Mouse (Mus musculus) induced T-regulatory cell, adult 2 months (primary cell): ENCODE data around the gene D430041D05Rik.
"Not testable (repeated sequence)": the region's sequence is repeated elsewhere in the genome, so short reads cannot be mapped to it uniquely, and the experiment has no call there.

Experiments used
- DNase-seq: peaks from one replicate; pipeline ENCODE4 v3.0.0-alpha.2; 2012; ENCODE audit warnings: low read depth

Gene D430041D05Rik

DNA sequence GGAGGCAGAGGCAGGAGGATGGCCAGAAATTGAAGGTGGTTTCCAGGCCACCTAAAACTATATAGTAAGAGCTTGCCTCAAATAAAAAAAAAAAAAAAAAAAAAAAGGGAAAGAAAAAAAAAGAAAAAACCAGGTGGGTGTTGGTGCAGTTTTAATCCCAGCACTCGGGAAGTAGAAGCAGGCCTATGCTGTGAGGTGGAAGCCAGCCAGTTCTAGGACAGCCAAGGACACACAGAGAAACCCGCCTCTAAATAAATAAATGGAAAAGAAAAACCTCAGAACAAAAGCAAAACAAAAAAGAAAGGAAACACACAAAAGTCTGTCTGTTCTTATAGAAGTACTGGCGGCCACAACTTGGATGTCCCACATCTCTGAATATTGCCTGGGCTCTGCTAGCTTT is 295.9 kb downstream of the D430041D05Rik start:
- no peak for DNase-seq

DNA sequence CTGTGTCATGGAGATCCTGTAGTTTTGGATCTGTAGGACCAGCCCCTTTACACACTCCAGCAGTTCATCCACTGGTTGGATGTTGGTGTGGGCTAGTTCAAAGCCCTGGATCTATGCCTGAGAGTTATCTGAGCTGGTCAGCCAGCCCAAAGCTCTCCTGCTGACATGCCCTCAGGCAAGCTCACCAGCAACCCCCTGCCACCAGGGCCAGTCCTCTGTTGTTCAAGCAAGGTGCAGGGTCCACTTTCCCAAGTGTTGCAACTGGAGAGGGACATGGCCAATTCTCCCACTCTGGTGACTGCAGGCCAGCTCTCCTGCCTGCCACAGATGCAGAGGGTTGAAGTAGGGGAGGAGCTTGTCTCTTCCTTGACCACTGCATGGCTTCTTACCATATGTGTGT is 297.2 kb downstream of the D430041D05Rik start:
- DNase-seq: not testable (repeated sequence)

DNA sequence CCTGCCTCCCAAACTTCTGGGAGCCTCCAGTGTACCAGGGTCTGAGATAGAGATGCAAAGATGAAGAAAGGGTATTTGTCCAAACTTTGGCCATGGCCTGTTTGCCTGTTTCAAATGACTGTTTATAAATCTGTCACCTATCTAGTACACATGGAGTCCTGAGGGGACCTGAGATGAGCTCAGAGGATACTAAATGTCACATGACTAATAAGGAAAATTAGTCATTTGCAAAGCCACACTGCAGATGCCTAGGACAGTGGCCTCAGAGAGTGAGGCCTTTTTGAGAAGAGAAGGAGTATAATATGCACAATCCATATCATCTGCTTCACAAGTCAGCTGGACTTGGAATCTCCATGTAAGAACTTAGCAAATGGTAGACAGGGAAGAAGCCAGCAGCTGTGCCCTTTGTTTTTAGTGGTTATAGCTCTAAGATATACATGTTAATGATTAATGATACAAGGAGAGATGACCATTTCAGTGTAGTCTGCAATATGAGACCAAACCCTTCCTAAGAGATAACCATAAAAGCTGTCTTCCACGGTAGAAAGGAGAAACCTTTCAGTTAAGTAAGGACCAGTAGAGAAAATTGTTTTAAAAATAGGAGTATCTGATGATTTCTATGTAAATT is 299.5 kb downstream of the D430041D05Rik start:
- DNase-seq: not testable (repeated sequence)

DNA sequence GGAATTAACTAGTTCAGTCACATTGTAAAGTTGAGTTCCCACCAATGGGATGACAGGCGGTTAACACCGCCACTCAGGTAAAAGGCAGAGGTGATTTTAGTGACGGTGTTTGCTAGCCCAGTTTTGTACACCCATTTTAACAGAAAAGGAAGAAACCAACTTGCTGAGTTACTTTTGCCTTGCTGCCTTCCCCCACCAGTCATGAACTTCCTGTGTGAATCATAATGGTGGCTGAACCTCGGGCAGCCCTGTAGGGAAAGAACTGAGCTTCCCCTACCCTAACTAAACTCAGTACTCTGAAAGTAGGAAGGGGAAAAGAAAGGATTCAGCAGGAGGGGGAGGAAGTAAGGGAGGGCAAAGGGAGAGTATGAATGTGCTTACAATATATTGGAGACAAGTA is 300.8 kb downstream of the D430041D05Rik start:
- DNase-seq: no peak

DNA sequence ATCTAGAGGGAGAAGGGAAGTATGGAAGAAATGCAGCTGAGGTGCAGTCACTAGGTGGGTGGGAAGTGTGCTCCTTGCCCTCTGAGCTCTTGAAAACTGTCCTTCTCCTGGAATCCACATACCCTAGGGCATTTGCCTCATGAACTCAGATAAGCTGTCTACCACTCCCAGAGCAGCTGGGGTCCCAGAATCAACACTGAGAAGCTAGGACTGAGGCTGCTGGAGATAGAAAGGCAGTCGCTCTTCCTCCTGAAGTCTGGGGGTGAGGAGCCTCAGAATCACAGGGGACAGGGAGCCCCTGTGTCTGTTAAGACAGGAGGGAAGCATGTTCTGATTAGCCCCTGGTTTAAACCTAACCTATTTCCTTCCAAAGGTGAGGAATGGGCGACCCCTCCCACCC is 301.3 kb downstream of the D430041D05Rik start:
- no peak for DNase-seq

DNA sequence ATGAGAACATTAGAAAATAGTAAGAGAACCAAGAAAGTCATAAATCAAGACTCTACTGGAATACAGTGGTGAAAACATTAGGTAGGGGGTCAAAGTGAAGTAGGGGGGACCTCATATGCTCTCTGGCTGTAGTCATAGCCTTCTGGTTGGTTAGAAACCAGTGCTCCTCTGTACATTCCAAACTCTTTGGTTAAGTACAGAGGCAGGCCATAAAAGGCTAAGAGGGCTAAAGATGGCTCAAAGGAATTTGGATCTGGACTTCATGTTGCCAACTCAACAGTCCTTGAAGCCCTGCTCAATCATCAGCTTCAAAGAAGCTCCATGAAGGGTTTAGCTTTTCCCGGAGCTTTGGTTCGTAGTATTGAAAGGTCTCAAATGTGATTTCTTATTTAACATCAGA is 301.8 kb downstream of the D430041D05Rik start:
- DNase-seq: not testable (repeated sequence)

DNA sequence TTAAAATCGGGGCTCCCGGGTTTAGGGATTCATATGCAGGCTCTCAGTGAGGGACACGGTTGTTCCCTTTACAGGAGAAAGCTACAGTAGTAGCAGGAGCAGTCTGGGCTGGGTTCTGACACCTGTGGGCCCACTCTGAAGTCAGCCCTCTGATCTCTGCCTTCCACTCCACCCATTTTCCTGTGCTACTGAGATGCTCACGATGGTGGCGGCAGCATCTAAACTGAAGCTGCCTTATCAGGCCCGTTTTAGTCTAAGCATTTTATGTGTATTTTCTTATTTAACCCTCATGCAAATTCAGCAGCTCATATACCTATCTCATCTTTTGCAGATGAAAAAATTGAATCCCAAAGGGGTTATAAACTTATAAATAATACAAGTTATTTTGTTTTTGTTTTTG is 306.0 kb downstream of the D430041D05Rik start:
- DNase-seq: no peak

DNA sequence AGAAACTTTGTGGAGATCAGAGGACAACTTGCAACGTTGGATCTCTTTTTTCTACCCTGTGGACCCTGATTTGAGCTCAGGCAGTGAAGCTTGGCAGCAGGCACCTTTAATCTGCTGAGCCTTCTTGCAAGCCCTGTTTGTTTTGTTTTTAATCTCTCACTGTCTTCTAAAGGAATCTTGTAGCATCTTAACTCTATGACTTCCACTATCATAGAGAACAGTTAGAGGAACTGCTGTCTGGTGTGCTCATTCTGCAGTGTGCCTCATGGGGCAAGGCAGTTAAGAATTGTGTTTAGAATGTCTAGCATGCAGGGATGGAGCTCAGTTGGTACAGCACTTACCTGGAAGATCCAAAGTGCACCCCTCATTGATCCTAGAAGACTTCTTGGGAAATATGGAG is 310.9 kb downstream of the D430041D05Rik start:
- DNase-seq: no peak

DNA sequence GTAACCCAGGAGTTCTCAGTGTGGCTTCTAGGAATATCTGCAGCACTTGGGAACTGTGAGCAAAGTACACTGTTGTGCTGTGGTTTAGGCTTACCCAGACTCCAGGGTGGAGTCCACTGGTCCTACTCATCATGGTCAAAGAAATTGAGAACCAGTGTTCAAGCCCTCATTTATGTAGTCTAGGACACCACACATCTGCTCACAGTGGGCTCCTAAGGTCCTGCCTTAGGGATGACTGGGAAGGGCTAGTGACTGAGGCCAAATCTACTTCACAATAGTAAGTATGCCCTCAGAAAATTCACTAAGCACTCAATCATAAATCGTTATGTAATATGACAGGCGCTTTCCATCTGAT is 311.6 kb downstream of the D430041D05Rik start:
- DNase-seq: no peak

DNA sequence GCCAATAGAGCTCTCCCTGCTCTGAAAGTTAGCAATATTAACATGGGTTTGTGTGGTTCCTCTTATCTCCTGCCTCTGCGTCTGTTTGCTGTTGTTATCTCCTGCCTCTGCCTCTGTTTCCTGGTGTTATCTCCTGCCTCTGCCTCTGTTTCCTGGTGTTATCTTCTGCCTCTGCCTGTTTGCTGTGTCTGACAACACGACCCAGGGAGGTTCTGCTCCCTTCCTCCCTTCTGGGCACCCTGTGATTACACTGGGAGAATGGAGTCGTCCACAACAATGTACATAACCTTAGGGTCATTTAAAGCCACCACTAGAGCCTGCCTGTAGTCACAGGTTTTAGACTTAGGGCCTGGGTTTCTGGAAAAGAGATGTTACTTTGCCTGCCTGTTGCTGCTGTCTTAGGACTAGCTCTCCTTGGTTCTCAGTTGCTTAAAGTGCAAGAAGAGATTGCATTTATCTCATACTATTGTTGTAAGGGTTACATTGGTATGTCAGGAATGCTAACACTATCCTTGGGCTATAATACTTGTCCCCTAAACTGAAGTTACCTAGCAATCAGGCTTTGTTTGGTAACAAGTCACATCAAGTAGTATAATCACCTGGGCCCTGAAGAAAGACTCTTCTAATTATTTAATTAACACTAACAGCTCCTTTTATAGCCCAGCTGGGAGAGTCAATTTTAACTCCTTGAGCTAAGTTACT is 312.1 kb downstream of the D430041D05Rik start:
- no peak for DNase-seq

DNA sequence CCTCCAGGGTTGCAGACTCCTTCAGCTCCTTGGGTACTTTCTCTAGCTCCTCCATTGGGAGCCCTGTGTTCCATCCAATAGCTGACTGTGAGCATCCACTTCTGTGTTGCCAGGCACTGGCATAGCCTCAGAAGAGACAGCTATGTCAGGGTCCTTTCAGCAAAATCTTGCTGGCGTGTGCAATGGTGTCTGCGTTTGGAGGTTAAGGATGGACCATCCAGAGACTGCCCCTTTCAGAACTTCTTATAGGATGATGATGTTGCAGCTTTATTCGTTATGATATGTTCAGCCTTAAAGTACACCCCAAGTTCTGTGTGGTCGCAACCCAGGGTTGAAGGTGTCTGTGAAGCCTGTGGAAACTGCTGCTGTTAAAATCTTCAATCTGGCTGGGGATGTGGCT is 313.4 kb downstream of the D430041D05Rik start:
- not testable (repeated sequence) for DNase-seq

DNA sequence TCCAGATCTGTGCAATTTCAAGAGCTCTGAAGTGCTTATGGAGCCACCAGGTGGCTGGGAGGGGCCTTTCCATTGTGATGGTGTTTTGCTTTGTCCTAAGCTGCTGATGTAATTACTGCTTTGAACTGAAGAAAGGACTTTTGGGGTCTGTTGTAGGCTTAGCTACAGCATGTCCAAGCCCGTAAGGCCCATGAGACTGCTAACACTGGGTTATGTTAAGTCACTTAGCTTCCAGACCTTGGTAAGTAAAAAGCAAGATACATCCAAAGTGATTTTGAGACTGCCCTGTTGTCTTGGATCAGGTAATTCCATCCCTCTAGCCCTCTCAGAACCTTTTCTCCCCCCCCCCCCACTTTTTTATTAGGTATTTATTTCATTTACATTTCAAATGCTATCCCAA is 314.0 kb downstream of the D430041D05Rik start:
- not testable (repeated sequence) for DNase-seq

DNA sequence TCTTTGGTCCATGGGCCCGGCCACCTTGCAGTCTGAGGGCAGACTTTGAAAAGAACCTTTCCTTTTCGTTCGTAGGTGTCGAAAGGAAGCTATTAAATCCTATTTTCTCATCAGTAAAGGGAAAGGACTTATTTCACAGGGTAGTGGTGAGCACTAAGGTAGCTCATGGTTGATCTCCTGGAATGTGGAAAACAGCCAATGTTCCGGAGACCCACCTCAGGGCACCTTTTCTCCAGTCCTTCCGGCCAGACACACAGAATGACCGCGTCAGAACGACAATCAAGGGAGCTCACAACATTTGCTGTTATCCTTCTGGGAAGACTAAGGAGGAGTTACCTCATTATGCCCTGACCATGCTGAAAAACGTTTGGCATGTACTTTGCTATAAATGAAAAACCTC is 314.6 kb downstream of the D430041D05Rik start:
- no peak for DNase-seq

DNA sequence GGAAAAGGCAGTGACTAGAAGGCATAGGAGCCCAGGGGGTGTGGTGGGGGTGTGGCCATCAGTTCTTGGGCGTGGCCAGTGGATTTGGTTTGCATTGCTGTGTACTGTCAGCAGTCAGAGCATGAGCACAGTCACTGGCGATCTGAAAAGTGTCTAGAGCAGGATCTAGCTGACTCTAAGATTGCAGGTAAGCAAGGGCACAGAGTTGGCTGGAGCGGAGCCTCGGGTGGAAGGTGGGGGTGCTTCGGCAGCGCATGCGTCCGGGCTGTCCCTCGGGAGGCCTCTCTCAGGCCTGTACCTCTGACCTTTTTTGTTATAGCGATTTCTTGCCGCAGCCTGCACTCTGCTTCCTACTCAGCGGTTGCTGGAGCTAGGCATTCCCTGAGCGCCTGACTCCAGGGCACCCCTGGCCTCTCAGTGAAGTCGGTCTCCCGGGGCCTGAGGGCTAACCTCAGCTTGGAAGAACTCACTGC is 315.0 kb downstream of the D430041D05Rik start, which contains the start of gene Cd59a:
Gene Cd59a, plus strand, starts transcription at position 61 of the 473 bp plus-strand sequence.
- DNase-seq: peak; percentile 59

DNA sequence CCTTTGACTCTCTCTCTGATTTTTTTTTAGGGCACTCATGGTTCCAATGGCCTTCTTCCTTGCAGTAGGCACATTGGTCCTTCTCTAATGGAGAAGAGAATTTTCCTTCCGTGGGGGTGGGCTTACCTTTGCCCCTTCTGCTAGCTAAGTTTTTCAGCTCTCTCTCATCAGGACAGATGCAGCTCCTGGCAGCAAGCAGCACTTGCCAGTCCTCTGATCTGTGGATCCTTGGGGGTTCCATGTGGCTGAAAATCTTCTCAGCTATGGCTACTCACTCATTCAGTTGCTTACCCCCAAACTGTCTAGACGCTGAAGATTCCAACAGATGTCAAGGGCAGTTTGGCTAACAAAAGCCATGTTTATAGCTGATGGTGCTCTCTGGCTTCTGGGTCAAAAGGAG is 317.5 kb downstream of the D430041D05Rik start:
- no peak for DNase-seq
